Mouse (Mus musculus) mesoderm, embryonic 11.5 days (tissue): ENCODE results near the gene Tpst1.

Experiments
- DNase-seq: peaks from one replicate; pipeline ENCODE4 v3.0.0-alpha.2; 2012; ENCODE audit warnings: low read depth, low spot score

Gene Tpst1

GRCm38 (mm10) chr5:130143101-130143500 is 70.0 kb downstream of the Tpst1 start:
- DNase-seq: no peak

GRCm38 (mm10) chr5:130143977-130144333 is 70.8 kb downstream of the Tpst1 start:
- DNase-seq: peak; percentile 80

- DNase-seq: peak; percentile 98
Measured at GRCm38 (mm10) chr5:130144334-130145312, 71.5 kb downstream of the Tpst1 start, which contains the start of gene Kctd7. Gene Kctd7 (plus strand): TSS chr5:130144861.

GRCm38 (mm10) chr5:130145961-130146360 is 72.8 kb downstream of the Tpst1 start:
- DNase-seq: no peak

GRCm38 (mm10) chr5:130149726-130150310 is 76.7 kb downstream of the Tpst1 start:
- no peak for DNase-seq

- no peak for DNase-seq
Measured at GRCm38 (mm10) chr5:130154286-130154685, 81.2 kb downstream of the Tpst1 start.

GRCm38 (mm10) chr5:130158545-130158944 is 85.4 kb downstream of the Tpst1 start:
- DNase-seq: no peak

GRCm38 (mm10) chr5:130159761-130160201 is 86.7 kb downstream of the Tpst1 start:
- DNase-seq: no peak

GRCm38 (mm10) chr5:130163670-130164069 is 90.5 kb downstream of the Tpst1 start:
- DNase-seq: peak; percentile 72

- no peak for DNase-seq
Measured at GRCm38 (mm10) chr5:130165213-130165612, 92.1 kb downstream of the Tpst1 start.

- no peak for DNase-seq
Measured at GRCm38 (mm10) chr5:130169109-130169508, 96.0 kb downstream of the Tpst1 start.

GRCm38 (mm10) chr5:130170666-130171422 is 97.7 kb downstream of the Tpst1 start:
- DNase-seq: no peak

- DNase-seq: peak; percentile 92
Measured at GRCm38 (mm10) chr5:130171423-130171954, 98.4 kb downstream of the Tpst1 start, which contains the start of gene Rabgef1. Gene Rabgef1 (plus strand): TSS chr5:130171798.

- DNase-seq: peak; percentile 50
Measured at GRCm38 (mm10) chr5:130171956-130172601, 99.0 kb downstream of the Tpst1 start.

GRCm38 (mm10) chr5:130173012-130173411 is 99.9 kb downstream of the Tpst1 start:
- no peak for DNase-seq

- no peak for DNase-seq
Measured at GRCm38 (mm10) chr5:130177871-130178270, 104.7 kb downstream of the Tpst1 start.

GRCm38 (mm10) chr5:130180362-130180761 is 107.2 kb downstream of the Tpst1 start:
- no peak for DNase-seq

- DNase-seq: no peak
Measured at GRCm38 (mm10) chr5:130181740-130182540, 108.8 kb downstream of the Tpst1 start.

GRCm38 (mm10) chr5:130182541-130182821 is 109.4 kb downstream of the Tpst1 start:
- DNase-seq: no peak

GRCm38 (mm10) chr5:130184193-130184856 is 111.2 kb downstream of the Tpst1 start:
- no peak for DNase-seq
